Mouse (Mus musculus) forebrain, postnatal 0 days (tissue): ENCODE measurements around the gene Cpsf4l. TPM values are rescaled to one million over a fixed set of nuclear protein-coding genes. Genes with fewer than 3 reads are reported as not detected.

Experiments used
- ATAC-seq: fragments of 200-750 bp; cut with Nextera tagmentation; 2 replicates; pipeline ENCODE4 v1.8.0; 2017; ENCODE audit warnings: mild to moderate bottlenecking, moderate library complexity
- DNase-seq: peaks from one replicate; pipeline ENCODE4 v3.0.0-alpha.2; 2015
- H3K27ac ChIP-seq: fragments of 300-500 bp; sonication (generic); 2 replicates; pipeline ENCODE4 v1.5.1; 2014; ENCODE audit warnings: low read depth, mild to moderate bottlenecking, antibody characterized with exemption, low read length, moderate library complexity, mixed read lengths
- H3K27me3 ChIP-seq: fragments of 300-500 bp; sonication (generic); 2 replicates; pipeline ENCODE4 v1.6.1; 2014; ENCODE audit warnings: mild to moderate bottlenecking, low read length, mixed read lengths; ENCODE audit not compliant: insufficient read depth
- H3K36me3 ChIP-seq: fragments of 300-500 bp; sonication (generic); 2 replicates; pipeline ENCODE4 v1.6.1; 2014; ENCODE audit warnings: mild to moderate bottlenecking, moderate library complexity; ENCODE audit not compliant: insufficient read depth
- H3K4me1 ChIP-seq: fragments of 300-500 bp; sonication (generic); 2 replicates; pipeline ENCODE4 v1.6.1; 2014; ENCODE audit warnings: antibody characterized with exemption; ENCODE audit not compliant: insufficient read depth
- H3K4me2 ChIP-seq: fragments of 300-500 bp; sonication (generic); 2 replicates; pipeline ENCODE4 v1.6.1; 2014; ENCODE audit warnings: low read depth, mild to moderate bottlenecking, moderate library complexity
- H3K4me3 ChIP-seq: fragments of 300-500 bp; sonication (generic); 2 replicates; pipeline ENCODE4 v1.5.1; 2014; ENCODE audit warnings: low read depth, low read length, mixed read lengths
- H3K9ac ChIP-seq: fragments of 300-500 bp; sonication (generic); 2 replicates; pipeline ENCODE4 v1.6.1; 2014; ENCODE audit warnings: mild to moderate bottlenecking
- H3K9me3 ChIP-seq: fragments of 300-500 bp; sonication (generic); 2 replicates; pipeline ENCODE4 v1.6.1; 2016; ENCODE audit warnings: low read length
- CTCF ChIP-seq: sonication (generic); IDR thresholded peaks from 2 replicates; pipeline ENCODE4 v1.5.1; 2016; ENCODE audit warnings: antibody characterized with exemption, control low read depth, low read depth
- WGBS: fragments of 180-500 bp; shearing (Covaris S2); extraction: QIAGEN DNeasy Blood & Tissue Kit; methylation state at CpG from one replicate; pipeline ENCODE4 v1.1.7; 2014; 5-methylcytosine and 5-hydroxymethylcytosine counted together
- polyA plus RNA-seq: library from polyadenylated mRNA; unstranded; fragments of >200 nt; fragmentation: Nextera tagmentation; extraction: Ambion mirVana; gene quantifications from 2 replicates; pipeline ENCODE4 v1.2.1, GENCODE M21; 2015
- total RNA-seq: library from RNA; depleted of rRNA; stranded (reverse); fragments of >200 nt; gene quantifications from 2 replicates; pipeline ENCODE4 v1.2.3, GENCODE M21; 2014

Cpsf4l gene
- total and polyA plus RNA-seq, 2 experiments from 2014 or later = 0.30 TPM; not detected in 1

GRCm38 (mm10) chr11:113745961-113746360 is 36.1 kb upstream of the Cpsf4l start:
- H3K4me3 ChIP-seq = no peak overlapping the region
- no peak overlapping the region for H3K27ac ChIP-seq
- H3K4me2 ChIP-seq = no peak overlapping the region
- peaks cover 17% of the 10 kb centered on the region for H3K4me1 ChIP-seq
- no peaks in the 10 kb centered on the region for H3K9me3 ChIP-seq
- H3K9ac ChIP-seq = no peak overlapping the region
- ATAC-seq (no peak), DNase-seq (no peak)
- no peaks in the 10 kb centered on the region for H3K27me3 ChIP-seq
- no peak for TF ChIP-seq CTCF
- peaks cover 13% of the 10 kb centered on the region for H3K36me3 ChIP-seq
- WGBS = 79% methylated on average over 4 of the region's 4 CpGs

DNA sequence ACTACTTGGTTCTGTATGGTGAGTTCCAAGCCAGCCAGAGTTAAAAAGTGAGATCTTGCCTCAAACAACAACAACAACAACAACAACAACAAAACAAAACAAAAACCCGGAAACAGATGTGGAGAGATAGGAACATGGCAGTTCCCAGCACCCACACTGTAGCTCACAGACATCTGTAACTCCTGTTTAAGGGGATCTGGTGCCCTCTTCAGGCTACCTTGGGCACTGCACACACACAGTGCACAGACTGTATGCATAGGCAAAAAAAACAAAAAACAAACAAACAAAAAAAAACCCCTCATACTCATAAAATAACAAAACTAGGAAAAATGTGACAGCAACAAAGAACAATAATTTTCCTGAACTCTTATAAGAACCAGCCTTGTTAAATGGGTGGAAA is 33.2 kb upstream of the Cpsf4l start:
- DNase-seq (no peak), ATAC-seq (no peak)
- Histone ChIP-seq H3K4me3 (no peak overlapping the region), H3K9me3 (no peaks in the 10 kb centered on the region), H3K9ac (no peak overlapping the region), H3K36me3 (peaks cover 9% of the 10 kb centered on the region), H3K4me1 (0 out of 2 replicates have a peak, but pooled peaks cover under 1% of the 10 kb centered on the region), H3K4me2 (no peak overlapping the region), H3K27me3 (no peaks in the 10 kb centered on the region), H3K27ac (no peak overlapping the region)
- peak; percentile 45 for TF ChIP-seq CTCF
- 92% methylated on average over 1 of the region's 1 CpGs for WGBS

DNA sequence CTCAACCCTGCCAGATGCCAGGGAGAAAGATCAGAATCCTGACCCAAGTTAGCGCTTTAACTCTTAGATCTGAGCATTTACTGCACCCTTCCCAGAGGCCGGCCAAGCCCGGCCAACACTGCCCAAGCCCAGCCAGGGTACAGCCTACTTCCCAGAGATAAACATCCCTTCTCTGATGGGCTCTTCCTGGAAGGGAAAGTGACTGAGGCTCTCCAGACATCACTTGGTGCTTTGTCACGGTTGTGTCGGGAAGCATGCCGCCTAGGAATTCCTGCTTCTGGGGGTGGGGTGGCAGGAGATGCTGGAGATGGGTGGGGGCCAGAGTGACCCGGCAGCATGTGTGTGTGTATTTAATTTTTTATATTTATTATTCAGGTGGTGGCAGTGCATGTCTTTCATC is 30.3 kb upstream of the Cpsf4l start:
- H3K27ac ChIP-seq = no peak overlapping the region
- TF ChIP-seq CTCF = no peak
- 0 out of 2 replicates have a peak, but pooled peaks cover 5% of the 10 kb centered on the region for H3K36me3 ChIP-seq
- ATAC-seq (no peak), DNase-seq (no peak)
- H3K4me3 ChIP-seq = no peak overlapping the region
- no peaks in the 10 kb centered on the region for H3K9me3 ChIP-seq
- H3K27me3 ChIP-seq = no peaks in the 10 kb centered on the region
- no peaks in the 10 kb centered on the region for H3K4me1 ChIP-seq
- H3K9ac ChIP-seq = no peak overlapping the region
- 88% methylated on average over 7 of the region's 7 CpGs for WGBS
- H3K4me2 ChIP-seq = no peak overlapping the region

DNA sequence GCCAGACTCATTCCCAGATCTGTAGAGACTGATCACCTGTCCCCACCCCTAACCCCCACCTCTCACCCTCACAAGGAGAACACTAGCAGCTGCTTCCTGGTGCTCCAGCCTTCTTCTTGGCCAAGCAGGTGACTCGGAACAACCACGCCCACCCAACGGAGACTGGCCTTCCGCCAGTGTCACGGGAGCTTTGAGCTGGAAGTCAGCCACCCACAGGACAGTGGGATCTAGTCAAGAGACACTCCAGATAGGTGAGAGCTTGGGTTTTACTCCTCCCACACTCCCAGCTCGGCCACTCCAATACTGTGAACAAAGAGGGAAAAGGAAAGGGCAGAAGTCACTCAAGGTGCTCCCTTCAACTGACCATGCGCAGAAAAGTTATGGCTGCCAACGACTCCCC is 29.4 kb upstream of the Cpsf4l start:
- DNase-seq = no peak
- H3K4me3 ChIP-seq = no peak overlapping the region
- H3K4me2 ChIP-seq = no peak overlapping the region
- no peaks in the 10 kb centered on the region for H3K9me3 ChIP-seq
- ATAC-seq = no peak
- no peaks in the 10 kb centered on the region for H3K27me3 ChIP-seq
- WGBS = 78% methylated on average over 8 of the region's 8 CpGs
- no peaks in the 10 kb centered on the region for H3K4me1 ChIP-seq
- 0 out of 2 replicates have a peak, but pooled peaks cover 3% of the 10 kb centered on the region for H3K36me3 ChIP-seq
- no peak overlapping the region for H3K9ac ChIP-seq
- TF ChIP-seq CTCF = no peak
- H3K27ac ChIP-seq = no peak overlapping the region

- no peaks in the 10 kb centered on the region for H3K9me3 ChIP-seq
Observed at GRCm38 (mm10) chr11:113737912-113738311, 28.1 kb upstream of the Cpsf4l start.

DNA sequence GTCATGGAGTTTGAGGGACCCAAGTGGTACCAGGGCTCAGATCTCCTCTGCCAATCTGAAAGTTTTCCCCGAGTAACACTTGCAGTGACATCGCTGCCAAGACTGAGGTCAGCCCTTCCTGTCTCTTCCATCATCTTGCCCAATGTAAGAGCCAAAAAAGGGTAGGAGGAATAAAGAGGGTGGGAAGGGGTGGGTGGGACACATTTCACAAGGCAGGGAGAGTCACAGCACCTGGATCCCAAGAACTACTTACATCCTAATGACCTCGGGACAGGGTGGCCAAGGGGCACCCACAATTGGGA is 27.7 kb upstream of the Cpsf4l start:
- H3K9me3 ChIP-seq = no peaks in the 10 kb centered on the region
- DNase-seq (no peak), ATAC-seq (no peak)
- H3K4me1 ChIP-seq = no peaks in the 10 kb centered on the region
- TF ChIP-seq CTCF = no peak
- no peak overlapping the region for H3K4me2 ChIP-seq
- H3K27me3 ChIP-seq = no peaks in the 10 kb centered on the region
- no peak overlapping the region for H3K9ac ChIP-seq
- H3K27ac ChIP-seq = no peak overlapping the region
- H3K4me3 ChIP-seq = no peak overlapping the region
- 81% methylated on average over 3 of the region's 3 CpGs for WGBS
- H3K36me3 ChIP-seq = no peaks in the 10 kb centered on the region

More at GRCm38 (mm10) chr11:113737912-113738311, 28.1 kb upstream of the Cpsf4l start:
- Histone ChIP-seq H3K36me3 (no peaks in the 10 kb centered on the region), H3K27ac (no peak overlapping the region), H3K4me2 (no peak overlapping the region), H3K4me3 (no peak overlapping the region), H3K4me1 (no peaks in the 10 kb centered on the region), H3K27me3 (no peaks in the 10 kb centered on the region), H3K9ac (no peak overlapping the region)
- DNase-seq (no peak), ATAC-seq (no peak)
- 77% methylated on average over 8 of the region's 8 CpGs for WGBS
- TF ChIP-seq CTCF = no peak

- H3K27ac ChIP-seq = no peak overlapping the region
- 86% methylated on average over 11 of the region's 11 CpGs for WGBS
- no peak for ATAC-seq
- no peak for TF ChIP-seq CTCF
- no peak overlapping the region for H3K4me3 ChIP-seq
- H3K36me3 ChIP-seq = no peaks in the 10 kb centered on the region
- DNase-seq = no peak
- no peaks in the 10 kb centered on the region for H3K4me1 ChIP-seq
- H3K27me3 ChIP-seq = no peaks in the 10 kb centered on the region
- no peaks in the 10 kb centered on the region for H3K9me3 ChIP-seq
- H3K9ac ChIP-seq = no peak overlapping the region
- no peak overlapping the region for H3K4me2 ChIP-seq
Observed at GRCm38 (mm10) chr11:113736848-113737552, 27.2 kb upstream of the Cpsf4l start.
